Mouse (Mus musculus): ENCODE data around the gene Osbp2.

Osbp2 gene

GRCm38 (mm10) chr11:3862661-3863453 is 846 bp downstream of the Osbp2 start:
- DNase-seq (ENCODE audit: low spot score in 2 of 2): no peak

GRCm38 (mm10) chr11:3860361-3860760 is 3.3 kb downstream of the Osbp2 start:
- DNase-seq (ENCODE audit: low spot score in 2 of 2): no peak

DNA sequence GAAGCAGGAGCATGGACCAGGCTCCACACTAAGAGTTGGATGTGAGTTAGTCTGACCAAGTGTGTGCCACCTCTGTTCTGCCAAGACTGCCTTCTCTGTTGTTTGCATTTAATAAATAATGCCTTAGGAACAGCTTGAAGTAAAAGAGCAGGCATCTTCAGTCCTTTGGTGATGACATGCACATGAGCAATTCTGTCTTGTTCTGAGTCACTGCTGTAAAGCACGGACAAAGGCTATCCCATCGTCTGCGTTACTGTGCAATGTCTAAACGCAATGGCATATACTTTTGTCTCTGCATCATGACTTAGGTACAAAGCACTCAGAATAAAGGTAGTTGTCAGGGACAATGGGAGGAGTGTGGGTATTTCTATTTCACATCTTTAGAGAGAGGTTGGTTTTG is 3.9 kb downstream of the Osbp2 start:
- no peak for DNase-seq (ENCODE audit: low spot score in 2 of 2)

- no peak for DNase-seq (ENCODE audit: low spot score in 2 of 2)
Observed at GRCm38 (mm10) chr11:3857902-3858301, 5.8 kb downstream of the Osbp2 start.

DNA sequence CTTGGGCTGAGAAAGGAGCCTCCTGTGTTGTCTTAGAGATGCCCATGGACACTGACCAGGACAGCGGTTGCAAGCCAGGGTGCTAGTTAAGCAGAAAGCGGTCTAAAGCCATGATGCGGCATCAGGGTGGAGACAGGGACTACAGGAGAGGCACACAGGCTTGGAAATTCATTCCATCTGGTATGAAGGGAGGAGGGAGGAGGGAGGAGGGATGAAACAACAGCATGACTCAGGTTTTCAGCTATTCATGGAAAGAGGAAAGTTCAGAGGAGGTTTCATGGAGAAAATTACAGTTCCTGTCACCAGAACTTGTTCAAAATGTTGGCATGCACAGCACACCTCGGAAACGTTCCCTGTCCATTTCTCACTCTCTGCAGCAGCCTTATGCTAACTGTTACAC is 7.9 kb downstream of the Osbp2 start:
- DNase-seq (ENCODE audit: low spot score in 2 of 2): no peak

DNA sequence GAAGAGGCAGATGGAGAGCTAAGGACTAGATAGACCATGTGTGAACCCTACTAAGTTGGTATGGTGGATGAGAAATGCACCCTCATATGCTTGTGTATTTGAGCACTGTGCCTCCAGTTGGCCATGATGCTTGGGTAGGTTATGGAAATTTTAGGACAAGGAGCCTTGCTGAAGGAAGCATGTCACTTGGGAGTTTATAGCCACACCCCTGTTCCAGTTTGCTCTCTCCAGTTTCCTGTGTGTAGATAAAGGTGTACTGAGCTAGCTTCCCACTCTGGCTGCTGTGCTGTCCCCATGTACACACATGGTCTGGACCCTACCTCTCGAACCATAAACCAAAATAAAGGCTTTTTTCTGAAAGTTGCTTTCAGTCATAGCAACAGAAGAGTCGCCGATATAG is 9.5 kb downstream of the Osbp2 start:
- no peak for DNase-seq (ENCODE audit: low spot score in 2 of 2)

- peak in 1 of 2 experiments; percentile 78 for DNase-seq (ENCODE audit: low spot score in 2 of 2)
Observed at GRCm38 (mm10) chr11:3853481-3854034, 10.1 kb downstream of the Osbp2 start.

- DNase-seq (ENCODE audit: low spot score in 2 of 2): no peak
Observed at GRCm38 (mm10) chr11:3853031-3853430, 10.7 kb downstream of the Osbp2 start.

DNA sequence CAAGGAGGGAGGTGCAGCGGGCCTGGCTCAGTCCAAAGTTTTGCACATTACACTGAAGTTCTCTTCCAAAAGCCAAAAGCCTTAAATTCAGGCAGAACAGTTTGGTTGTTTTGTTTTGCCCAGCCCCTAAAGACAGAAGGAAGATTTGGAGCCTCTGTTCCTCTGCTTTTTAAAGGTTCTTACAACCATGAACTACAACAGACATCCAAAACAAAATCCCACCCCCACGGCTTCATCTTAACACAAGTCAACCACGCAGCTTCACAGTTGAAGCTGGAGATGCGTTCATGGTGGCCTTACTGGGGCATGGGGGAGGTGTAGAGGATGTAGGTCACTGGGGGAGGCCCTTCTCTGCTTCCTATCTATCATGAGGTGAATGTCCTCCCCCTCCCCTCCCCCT is 11.8 kb downstream of the Osbp2 start:
- DNase-seq (ENCODE audit: low spot score in 2 of 2): no peak

DNA sequence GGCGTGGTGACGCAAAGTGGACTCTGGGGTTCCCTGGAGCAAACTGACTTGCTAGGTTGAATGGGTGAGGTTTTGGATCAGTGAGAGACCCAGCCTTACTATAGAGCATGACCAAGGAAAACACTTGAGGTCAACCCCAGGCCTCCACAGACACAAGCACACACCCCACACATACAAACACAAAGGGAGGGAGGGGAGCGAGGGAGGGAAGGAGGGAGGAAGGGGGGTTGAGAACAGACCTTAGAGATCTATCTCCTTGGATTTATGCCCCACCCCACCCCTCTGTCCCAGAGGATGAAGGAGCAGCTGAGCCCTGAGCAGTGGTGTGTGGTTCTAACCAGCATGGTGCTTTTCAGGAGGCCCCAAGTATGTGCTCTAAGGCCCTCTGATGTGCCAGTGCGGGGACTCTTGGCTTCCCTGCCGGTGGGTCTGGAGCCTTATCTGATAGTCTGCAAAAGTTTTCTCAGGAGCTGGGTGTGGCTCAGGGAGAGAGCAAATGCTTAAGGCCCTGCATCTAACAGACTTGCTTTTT is 12.9 kb downstream of the Osbp2 start:
- DNase-seq (ENCODE audit: low spot score in 2 of 2): no peak

GRCm38 (mm10) chr11:3850315-3850614 is 13.4 kb downstream of the Osbp2 start:
- DNase-seq (ENCODE audit: low spot score in 2 of 2): no peak

DNA sequence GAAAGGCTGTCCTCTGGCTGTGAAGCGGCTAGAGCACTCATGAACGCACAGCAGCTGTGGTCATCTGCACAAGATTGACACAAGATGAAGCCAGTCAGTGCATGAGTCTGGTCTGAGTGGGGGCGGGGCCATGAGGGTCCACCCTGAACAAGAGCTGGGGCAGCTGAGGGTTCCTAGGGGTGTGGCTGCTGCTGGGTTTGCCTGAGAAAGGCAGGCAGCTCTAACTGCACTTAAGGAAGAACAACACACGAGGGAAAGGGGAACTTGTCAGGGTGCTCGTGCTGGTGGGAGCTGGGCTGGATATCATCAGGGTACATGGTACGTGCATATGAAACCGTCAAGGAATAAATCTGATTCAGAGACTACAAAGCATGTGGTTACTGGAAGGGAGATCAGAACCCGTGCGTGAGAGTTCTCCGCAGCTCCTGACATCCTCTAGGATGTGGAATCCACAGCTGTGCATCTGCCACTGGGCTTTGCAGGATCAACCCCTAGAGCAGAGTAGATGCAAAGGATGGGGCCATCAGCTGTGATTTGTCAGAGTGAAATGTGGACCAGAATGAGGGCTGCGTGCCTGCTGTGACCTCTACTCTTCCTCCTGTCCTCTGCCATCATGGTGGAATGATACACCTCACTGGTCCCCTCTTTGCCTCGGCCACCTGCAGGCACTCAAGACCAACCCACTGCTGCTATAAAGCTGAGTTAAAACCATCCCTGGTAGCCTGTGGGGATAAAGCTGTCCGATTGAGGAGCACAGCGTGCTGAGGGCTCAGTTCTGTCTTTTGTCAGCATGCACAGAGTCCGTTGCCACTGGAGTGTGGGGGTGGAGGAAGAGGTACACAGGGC is 14.0 kb downstream of the Osbp2 start:
- DNase-seq (ENCODE audit: low spot score in 2 of 2): no peak

GRCm38 (mm10) chr11:3846351-3846750 is 17.4 kb downstream of the Osbp2 start:
- no peak for DNase-seq (ENCODE audit: low spot score in 2 of 2)

DNA sequence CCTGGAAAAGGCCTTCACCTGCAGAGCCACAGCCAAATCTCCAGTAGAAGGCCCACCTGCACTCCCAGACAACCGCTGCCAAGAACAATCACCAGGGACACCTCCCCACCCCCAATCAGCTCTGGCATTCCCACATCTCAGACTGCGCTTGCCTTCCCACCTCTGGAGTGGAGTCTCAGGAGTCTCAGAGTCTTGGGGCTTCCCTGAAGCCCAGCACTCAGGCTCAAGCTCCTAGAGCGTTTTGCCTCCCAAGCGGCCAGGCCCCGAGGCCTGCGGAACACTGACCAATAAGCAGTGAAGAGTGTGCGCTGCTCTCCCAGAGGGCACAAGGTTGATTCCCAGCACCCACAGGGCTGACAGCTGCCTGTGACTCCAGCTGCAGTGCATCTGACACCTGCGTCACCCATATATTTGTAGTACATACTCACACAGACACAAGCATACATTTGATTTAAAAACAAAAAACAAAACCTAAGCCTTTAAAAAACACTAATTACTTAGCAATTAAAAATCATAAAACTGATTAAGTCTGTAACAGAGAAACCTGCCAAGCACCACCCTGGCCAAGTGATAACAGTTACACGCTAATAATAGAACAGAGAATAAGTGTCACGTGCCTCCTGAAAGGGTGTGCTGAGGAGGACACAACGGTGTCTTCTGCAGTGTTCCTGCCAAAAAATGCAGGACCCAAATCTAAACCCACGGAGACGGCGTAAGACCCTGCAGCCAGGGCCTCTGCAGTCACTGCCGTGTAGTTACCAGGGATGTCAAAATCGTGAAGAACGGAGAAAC is 19.6 kb downstream of the Osbp2 start:
- no peak for DNase-seq (ENCODE audit: low spot score in 2 of 2)

DNA sequence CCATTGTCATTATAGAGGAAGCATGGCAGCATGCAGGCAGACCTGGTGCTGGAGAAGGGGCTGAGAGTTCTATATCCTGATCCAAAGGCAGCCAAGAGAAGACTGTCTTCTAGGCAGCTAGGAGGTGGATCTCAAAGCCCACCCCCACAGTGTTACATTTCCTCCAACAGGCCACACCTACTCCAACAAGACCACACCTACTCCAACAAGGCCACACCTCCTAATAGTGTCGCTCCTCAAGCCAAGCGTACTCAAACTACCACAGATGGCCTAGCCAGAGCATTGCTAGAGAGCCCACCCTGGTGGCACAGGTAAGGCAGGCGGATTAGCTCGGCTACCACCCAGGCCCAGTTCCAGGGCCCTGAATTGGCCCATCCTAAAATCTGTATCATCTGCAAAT is 28.4 kb downstream of the Osbp2 start:
- no peak for DNase-seq (ENCODE audit: low spot score in 2 of 2)

GRCm38 (mm10) chr11:3834421-3835098 is 29.1 kb downstream of the Osbp2 start:
- DNase-seq (ENCODE audit: low spot score in 2 of 2): peak in 1 of 2 experiments; percentile 39

GRCm38 (mm10) chr11:3833544-3834420 is 29.9 kb downstream of the Osbp2 start:
- peak in 1 of 2 experiments; percentile 40 for DNase-seq (ENCODE audit: low spot score in 2 of 2)

DNA sequence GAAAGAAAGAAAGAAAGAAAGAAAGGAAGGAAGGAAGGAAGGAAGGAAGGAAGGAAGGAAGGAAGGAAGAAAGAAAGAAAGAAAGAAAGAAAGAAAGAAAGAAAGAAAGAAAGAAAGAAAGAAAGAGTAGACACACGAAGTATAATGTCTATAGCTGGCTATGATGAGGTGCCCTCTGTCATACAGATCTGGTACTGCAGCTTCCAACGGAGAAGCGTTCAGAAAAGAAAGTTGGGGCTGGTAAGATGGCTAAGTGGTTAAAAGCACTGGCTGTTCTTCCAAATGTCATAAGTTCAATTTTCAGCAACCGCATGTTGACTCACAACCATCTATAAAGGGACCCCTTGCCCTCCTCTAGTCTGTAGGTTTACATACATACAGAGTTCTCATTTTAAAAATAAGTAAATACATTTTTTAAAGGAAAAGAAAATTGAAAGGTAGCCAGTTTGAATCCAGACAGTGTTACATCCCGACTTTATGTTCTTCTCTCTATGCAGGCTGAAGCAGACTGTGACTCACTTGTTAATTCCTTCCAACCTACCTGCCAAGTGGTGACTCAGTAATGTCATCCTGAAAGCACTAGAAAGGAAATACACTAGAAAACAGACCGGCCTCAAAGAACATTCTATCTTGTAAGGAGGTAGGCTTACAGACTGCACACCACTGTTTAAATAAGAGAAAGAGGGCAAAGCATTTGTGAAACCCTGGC is 31.4 kb downstream of the Osbp2 start:
- DNase-seq (ENCODE audit: low spot score in 2 of 2): peak in 1 of 2 experiments; percentile 60

- DNase-seq (ENCODE audit: low spot score in 2 of 2): no peak
Observed at GRCm38 (mm10) chr11:3829736-3830135, 34.0 kb downstream of the Osbp2 start.
